Mouse (Mus musculus) right cerebral cortex, postnatal 14 days (tissue): ENCODE data around the gene Lzic.

Experiments
- DNase-seq: peaks from one replicate; pipeline ENCODE4 v3.0.0; 2022

The Lzic gene

GRCm38 (mm10) chr4:149527621-149528354, 42.8 kb downstream of the Lzic start:
- DNase-seq: no peak

- DNase-seq: no peak
These were observed 44.7 kb downstream of the Lzic start for GRCm38 (mm10) chr4:149529691-149530090.

- DNase-seq: no peak
These were observed 54.4 kb downstream of the Lzic start for GRCm38 (mm10) chr4:149539441-149539840.

- DNase-seq: no peak
These were observed 56.9 kb downstream of the Lzic start for GRCm38 (mm10) chr4:149541935-149542334.

GRCm38 (mm10) chr4:149542431-149542830, 57.4 kb downstream of the Lzic start:
- no peak for DNase-seq

GRCm38 (mm10) chr4:149542927-149543553, 58.0 kb downstream of the Lzic start:
- DNase-seq: peak; percentile 89

GRCm38 (mm10) chr4:149544892-149545291, 59.9 kb downstream of the Lzic start:
- DNase-seq: no peak
